Mouse (Mus musculus): ENCODE measurements around the gene B4galnt3. TPM values are rescaled to one million over a fixed set of nuclear protein-coding genes. Genes with fewer than 3 reads are reported as not detected.

B4galnt3 gene
- polyA plus RNA-seq, 1 experiment from 2014 or later = 1.2 TPM

- no peak overlapping the region for H3K4me2 ChIP-seq (replicated peaks)
- H3K27me3 ChIP-seq = peaks cover 3% of the 10 kb centered on the region; the same call in 1 of the 2 replicates
- no peaks in the 10 kb centered on the region for H3K36me3 ChIP-seq
- 44% methylated on average over 6 of the region's 6 CpGs for WGBS
- peaks cover 23% of the 10 kb centered on the region for H3K4me1 ChIP-seq
- H3K27ac ChIP-seq = peak overlapping the region; percentile 23; the same call in 1 of the 2 replicates
- H3K4me3 ChIP-seq = no peak overlapping the region
- ATAC-seq (ENCODE audit: low FRiP score) = no peak
- H3K9me3 ChIP-seq (replicated peaks) = no peaks in the 10 kb centered on the region
- H3K9ac ChIP-seq = no peak overlapping the region
Observed at GRCm38 (mm10) chr6:120201956-120202355, 92.4 kb downstream of the B4galnt3 start.

DNA sequence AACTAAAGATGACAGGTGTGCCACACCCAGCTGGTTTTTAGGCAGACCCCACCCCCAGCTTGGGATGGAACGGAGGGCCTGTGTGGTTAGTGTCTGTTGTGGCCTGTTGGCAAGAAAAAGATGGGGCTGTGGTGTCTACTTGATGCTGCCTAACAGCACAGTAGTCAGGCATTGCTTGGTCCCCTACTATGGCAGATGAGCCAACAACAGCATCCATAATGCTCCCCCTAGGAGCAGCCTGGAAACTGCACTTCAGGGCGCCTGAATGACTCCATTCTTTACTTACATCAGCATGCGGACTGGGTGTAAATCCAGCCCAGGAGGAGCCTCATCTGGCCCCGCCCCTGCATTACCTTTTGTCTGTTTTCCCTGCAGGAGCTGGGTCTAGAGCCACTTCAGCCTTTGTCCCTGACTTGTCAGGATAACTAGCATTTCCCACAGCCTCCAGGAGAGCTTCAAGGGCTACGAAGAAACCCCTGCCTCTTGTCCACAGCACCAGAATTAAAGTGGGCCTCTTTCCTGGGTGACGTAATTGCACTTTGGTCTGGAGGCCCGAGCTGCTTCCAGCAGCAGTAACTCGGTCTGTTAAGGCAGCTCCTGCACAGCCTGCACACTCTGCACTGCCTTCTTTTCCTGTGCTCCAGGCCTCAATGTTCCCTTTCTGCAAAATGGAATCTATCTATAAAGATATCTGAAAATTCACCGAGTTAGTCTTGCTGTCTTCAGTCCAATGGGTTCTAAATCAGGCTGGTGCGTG lies 94.5 kb downstream of the B4galnt3 start:
- ATAC-seq (ENCODE audit: low FRiP score) = peak; percentile 26
- Histone ChIP-seq H3K27ac (no peak overlapping the region), H3K9ac (no peak overlapping the region), H3K4me1 (peaks cover 23% of the 10 kb centered on the region), H3K36me3 (no peaks in the 10 kb centered on the region), H3K27me3 (peaks cover 10% of the 10 kb centered on the region), H3K4me2 (replicated peaks) (no peak overlapping the region), H3K4me3 (no peak overlapping the region), H3K9me3 (replicated peaks) (no peaks in the 10 kb centered on the region)
- WGBS = 24% methylated on average over 10 of the region's 10 CpGs

DNA sequence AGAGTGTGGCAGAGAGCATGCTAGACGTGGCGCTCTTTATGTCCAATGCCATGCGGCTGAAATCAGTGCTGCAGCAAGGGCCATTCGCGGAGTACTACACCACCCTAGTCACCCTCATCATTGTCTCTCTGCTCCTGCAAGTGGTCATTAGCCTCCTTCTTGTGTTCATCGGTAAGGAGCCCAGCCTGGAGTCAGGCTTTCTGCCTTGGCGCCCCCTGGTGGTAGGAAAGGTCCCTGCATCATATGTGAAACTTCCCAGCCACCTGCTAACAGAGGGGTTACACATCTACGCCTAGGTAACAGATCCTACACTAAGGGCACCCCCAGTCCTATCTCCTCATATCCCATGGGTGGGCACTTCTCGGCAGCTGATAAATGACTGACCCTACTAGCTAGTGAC lies 96.4 kb downstream of the B4galnt3 start:
- no peaks in the 10 kb centered on the region for H3K9me3 ChIP-seq (replicated peaks)
- no peak overlapping the region for H3K9ac ChIP-seq
- peaks cover 9% of the 10 kb centered on the region; the same call in 1 of the 2 replicates for H3K27me3 ChIP-seq
- H3K4me3 ChIP-seq = no peak overlapping the region
- ATAC-seq (ENCODE audit: low FRiP score) = no peak
- peaks cover 21% of the 10 kb centered on the region for H3K4me1 ChIP-seq
- no peaks in the 10 kb centered on the region for H3K36me3 ChIP-seq
- WGBS = 35% methylated on average over 9 of the region's 9 CpGs
- no peak overlapping the region for H3K4me2 ChIP-seq (replicated peaks)
- no peak overlapping the region for H3K27ac ChIP-seq

DNA sequence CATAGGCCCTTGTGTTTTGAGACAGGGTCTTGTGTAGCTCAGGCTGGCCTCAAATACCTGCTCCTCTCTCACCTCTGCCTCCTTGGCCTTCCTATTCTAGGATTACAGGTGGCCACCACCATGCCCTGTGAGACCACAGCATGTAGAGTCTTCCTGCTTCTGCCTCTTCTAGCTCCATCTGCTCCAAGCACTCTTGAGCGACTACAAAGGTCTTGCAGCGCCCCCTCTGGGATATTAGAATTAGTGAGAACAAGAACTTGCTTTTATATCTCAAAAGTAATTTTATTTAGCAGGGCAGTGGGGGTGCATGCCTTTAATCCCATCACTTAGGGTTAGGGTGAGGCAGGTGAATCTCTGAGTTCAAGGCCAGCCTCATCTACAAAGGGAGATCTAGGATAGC lies 97.5 kb downstream of the B4galnt3 start:
- Histone ChIP-seq H3K9me3 (replicated peaks) (no peaks in the 10 kb centered on the region), H3K4me1 (peaks cover 15% of the 10 kb centered on the region), H3K4me3 (no peak overlapping the region), H3K27ac (no peak overlapping the region), H3K9ac (no peak overlapping the region), H3K4me2 (replicated peaks) (no peak overlapping the region), H3K27me3 (peaks cover 9% of the 10 kb centered on the region; the same call in 1 of the 2 replicates), H3K36me3 (no peaks in the 10 kb centered on the region)
- no peak for ATAC-seq (ENCODE audit: low FRiP score)
- 35% methylated on average over 2 of the region's 2 CpGs for WGBS

- no peak overlapping the region for H3K9ac ChIP-seq
- 23% methylated on average over 7 of the region's 7 CpGs for WGBS
- H3K27ac ChIP-seq = no peak overlapping the region
- no peak overlapping the region for H3K4me3 ChIP-seq
- peaks cover 9% of the 10 kb centered on the region; the same call in 1 of the 2 replicates for H3K27me3 ChIP-seq
- no peak for ATAC-seq (ENCODE audit: low FRiP score)
- no peaks in the 10 kb centered on the region for H3K9me3 ChIP-seq (replicated peaks)
- H3K36me3 ChIP-seq = no peaks in the 10 kb centered on the region
- no peak overlapping the region for H3K4me2 ChIP-seq (replicated peaks)
- H3K4me1 ChIP-seq = peaks cover 11% of the 10 kb centered on the region
Observed at GRCm38 (mm10) chr6:120194963-120195362, 99.4 kb downstream of the B4galnt3 start.

- Histone ChIP-seq H3K4me3 (no peak overlapping the region), H3K27ac (no peak overlapping the region), H3K4me2 (replicated peaks) (no peak overlapping the region), H3K27me3 (peaks cover 9% of the 10 kb centered on the region; the same call in 1 of the 2 replicates), H3K9me3 (replicated peaks) (no peaks in the 10 kb centered on the region), H3K36me3 (no peaks in the 10 kb centered on the region), H3K9ac (no peak overlapping the region), H3K4me1 (peaks cover 6% of the 10 kb centered on the region)
- ATAC-seq (ENCODE audit: low FRiP score) = no peak
- 47% methylated on average over 10 of the region's 10 CpGs for WGBS
Observed at GRCm38 (mm10) chr6:120194305-120194704, 100.1 kb downstream of the B4galnt3 start.

DNA sequence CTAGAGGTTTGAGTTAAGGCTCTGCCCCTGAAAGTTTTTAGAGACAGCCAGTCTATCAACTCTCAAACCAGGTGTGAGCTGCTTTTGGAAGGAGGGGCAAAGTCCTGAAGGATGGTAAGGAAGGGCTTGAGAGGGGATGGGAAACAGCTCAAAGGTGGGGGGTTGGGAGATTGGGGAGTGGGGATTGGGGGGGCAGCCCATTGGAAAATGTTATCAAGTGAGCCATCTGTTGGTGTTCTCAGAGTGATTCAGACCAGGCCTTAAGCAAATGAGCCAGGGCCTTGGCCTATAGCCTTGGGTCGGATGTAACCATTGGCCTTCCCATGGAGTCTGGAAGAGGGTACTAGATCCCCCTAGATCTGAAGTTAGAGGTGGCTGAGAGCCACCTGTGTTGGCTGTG lies 100.6 kb downstream of the B4galnt3 start:
- Histone ChIP-seq H3K36me3 (no peaks in the 10 kb centered on the region), H3K4me2 (replicated peaks) (no peak overlapping the region), H3K9me3 (replicated peaks) (no peaks in the 10 kb centered on the region), H3K4me3 (no peak overlapping the region), H3K4me1 (peaks cover 6% of the 10 kb centered on the region), H3K27ac (no peak overlapping the region), H3K27me3 (peaks cover 9% of the 10 kb centered on the region; the same call in 1 of the 2 replicates), H3K9ac (no peak overlapping the region)
- ATAC-seq (ENCODE audit: low FRiP score) = no peak
- WGBS = 65% methylated on average over 1 of the region's 1 CpGs

- no peak overlapping the region for H3K4me2 ChIP-seq (replicated peaks)
- H3K36me3 ChIP-seq = no peaks in the 10 kb centered on the region
- H3K9ac ChIP-seq = no peak overlapping the region
- no peaks in the 10 kb centered on the region for H3K9me3 ChIP-seq (replicated peaks)
- 29% methylated on average over 5 of the region's 5 CpGs for WGBS
- no peak for ATAC-seq (ENCODE audit: low FRiP score)
- H3K27me3 ChIP-seq = peaks cover 9% of the 10 kb centered on the region; the same call in 1 of the 2 replicates
- peaks cover 11% of the 10 kb centered on the region for H3K4me1 ChIP-seq
- no peak overlapping the region for H3K4me3 ChIP-seq
- H3K27ac ChIP-seq = no peak overlapping the region
Observed at GRCm38 (mm10) chr6:120193174-120193573, 101.2 kb downstream of the B4galnt3 start.

DNA sequence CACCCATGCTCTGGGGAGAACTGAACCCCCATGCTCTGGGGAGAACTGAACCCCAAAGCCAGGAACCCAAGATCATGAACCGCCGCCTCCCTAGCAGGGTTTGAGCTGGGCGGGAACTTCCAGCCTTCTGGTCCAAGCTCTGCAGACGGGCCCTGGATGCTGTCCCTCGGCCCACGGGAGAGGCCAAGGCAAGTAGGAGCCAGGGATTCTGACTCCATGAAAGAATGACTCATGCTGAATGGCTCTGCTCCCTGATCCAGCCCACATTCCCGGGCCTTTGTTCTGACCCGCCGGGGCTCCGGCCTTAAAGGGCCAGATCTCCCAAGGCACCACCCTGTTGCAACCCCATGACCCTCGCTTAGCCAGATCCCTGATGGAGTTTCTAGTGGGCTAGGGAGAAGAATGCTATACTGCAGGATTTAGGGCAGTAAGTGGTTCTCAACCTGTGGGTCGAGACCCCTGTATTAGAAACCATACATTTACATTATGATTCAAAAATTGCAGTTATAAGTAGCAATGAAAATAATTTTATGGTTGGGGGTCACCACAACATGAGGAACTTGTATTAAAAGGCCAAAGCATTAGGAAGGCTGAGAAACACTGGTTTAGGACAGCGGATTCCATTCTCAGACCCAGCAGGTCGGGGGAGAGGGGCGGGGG lies 102.0 kb downstream of the B4galnt3 start:
- peaks cover 9% of the 10 kb centered on the region; the same call in 1 of the 2 replicates for H3K27me3 ChIP-seq
- H3K9ac ChIP-seq = no peak overlapping the region; the same call in 1 of the 2 replicates
- no peak for ATAC-seq (ENCODE audit: low FRiP score)
- H3K4me1 ChIP-seq = peaks cover 19% of the 10 kb centered on the region
- H3K27ac ChIP-seq = no peak overlapping the region
- 10% methylated on average over 14 of the region's 15 CpGs for WGBS
- no peaks in the 10 kb centered on the region for H3K9me3 ChIP-seq (replicated peaks)
- peak overlapping the region; percentile 26 for H3K4me2 ChIP-seq (replicated peaks)
- no peaks in the 10 kb centered on the region for H3K36me3 ChIP-seq
- no peak overlapping the region for H3K4me3 ChIP-seq

GRCm38 (mm10) chr6:120191396-120192170 lies 102.8 kb downstream of the B4galnt3 start:
- H3K27ac ChIP-seq = no peak overlapping the region
- 59% methylated on average over 7 of the region's 7 CpGs for WGBS
- H3K4me2 ChIP-seq (replicated peaks) = peak overlapping the region; percentile 26
- H3K9ac ChIP-seq = no peak overlapping the region
- H3K4me1 ChIP-seq = peaks cover 20% of the 10 kb centered on the region
- no peak overlapping the region for H3K4me3 ChIP-seq
- H3K9me3 ChIP-seq (replicated peaks) = no peaks in the 10 kb centered on the region
- peaks cover 9% of the 10 kb centered on the region; the same call in 1 of the 2 replicates for H3K27me3 ChIP-seq
- no peaks in the 10 kb centered on the region for H3K36me3 ChIP-seq
- ATAC-seq (ENCODE audit: low FRiP score) = no peak

DNA sequence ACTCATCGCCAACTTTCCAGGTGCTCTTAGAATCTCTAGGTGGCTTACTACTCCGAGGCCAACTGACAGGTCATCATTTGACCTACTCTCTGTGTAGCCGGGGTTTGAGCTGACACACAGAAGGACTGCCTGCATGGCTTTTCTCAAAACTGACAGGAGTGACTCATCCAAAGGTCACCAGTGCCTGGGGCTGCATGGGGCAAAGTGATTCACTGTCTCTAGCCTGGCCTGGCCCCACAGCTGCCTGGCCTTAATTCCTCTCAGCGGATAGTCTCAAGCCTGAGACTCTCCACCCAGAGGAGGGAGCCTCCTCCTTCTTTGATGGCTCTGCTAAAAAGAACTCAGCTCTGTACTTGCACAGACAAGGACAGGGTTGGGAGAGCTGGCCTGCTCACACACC lies 103.4 kb downstream of the B4galnt3 start:
- H3K4me3 ChIP-seq = no peak overlapping the region
- no peaks in the 10 kb centered on the region for H3K36me3 ChIP-seq
- 81% methylated on average over 4 of the region's 4 CpGs for WGBS
- H3K9me3 ChIP-seq (replicated peaks) = no peaks in the 10 kb centered on the region
- no peak for ATAC-seq (ENCODE audit: low FRiP score)
- no peak overlapping the region for H3K9ac ChIP-seq
- no peak overlapping the region for H3K4me2 ChIP-seq (replicated peaks)
- no peak overlapping the region for H3K27ac ChIP-seq
- peaks cover 20% of the 10 kb centered on the region for H3K4me1 ChIP-seq
- peaks cover 9% of the 10 kb centered on the region; the same call in 1 of the 2 replicates for H3K27me3 ChIP-seq

DNA sequence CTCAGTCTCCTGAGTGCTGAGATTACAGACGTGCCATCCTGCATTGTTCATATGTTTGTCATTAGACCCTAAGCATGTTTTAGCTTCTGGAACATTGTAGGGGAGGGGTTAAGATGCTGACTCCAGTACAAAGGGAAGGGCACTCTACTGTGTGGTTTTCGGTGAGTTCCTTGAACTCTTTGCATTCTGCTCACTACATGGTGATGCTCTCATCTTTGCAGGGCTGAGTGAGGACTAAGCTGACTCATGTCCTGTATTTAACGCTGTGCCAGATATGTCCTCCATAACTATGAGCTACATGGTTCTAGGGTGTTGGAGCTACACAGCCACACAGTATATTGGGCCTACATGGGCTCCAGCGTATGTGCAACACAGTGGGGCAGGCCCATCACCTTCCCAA lies 104.0 kb downstream of the B4galnt3 start:
- Histone ChIP-seq H3K4me2 (replicated peaks) (no peak overlapping the region), H3K27ac (no peak overlapping the region), H3K9me3 (replicated peaks) (no peaks in the 10 kb centered on the region), H3K9ac (no peak overlapping the region), H3K27me3 (peaks cover 6% of the 10 kb centered on the region; the same call in 1 of the 2 replicates), H3K4me1 (peaks cover 20% of the 10 kb centered on the region), H3K36me3 (no peaks in the 10 kb centered on the region), H3K4me3 (no peak overlapping the region)
- no peak for ATAC-seq (ENCODE audit: low FRiP score)
- 87% methylated on average over 4 of the region's 4 CpGs for WGBS

Measured in hindbrain, embryonic 12.5 days (tissue).